Mouse (Mus musculus) hindbrain, embryonic 14.5 days (tissue): Measurements from ENCODE around the gene Amdhd2. TPM values are rescaled to one million over a fixed set of nuclear protein-coding genes. Genes with fewer than 3 reads are reported as not detected.
A peak's percentile ranks its signal among the peaks of the same experiment; 100 is the strongest.

Experiments used
- ATAC-seq: fragments of 200-750 bp; cut with Nextera tagmentation; 2 replicates; pipeline ENCODE4 v1.8.0; 2017; ENCODE audit warnings: moderate number of reproducible peaks, mild to moderate bottlenecking, moderate TSS enrichment, moderate library complexity; ENCODE audit not compliant: low FRiP score
- DNase-seq: peaks from one replicate; pipeline ENCODE4 v3.0.0-alpha.2; 2015; ENCODE audit warnings: low spot score
- H3K27ac ChIP-seq: fragments of 300-500 bp; sonication (generic); 2 replicates; pipeline ENCODE4 v1.5.1; 2014; ENCODE audit warnings: mild to moderate bottlenecking, moderate library complexity
- H3K27me3 ChIP-seq: fragments of 300-500 bp; sonication (generic); 2 replicates; pipeline ENCODE4 v1.6.1; 2014; ENCODE audit warnings: mild to moderate bottlenecking, low read length, mixed read lengths; ENCODE audit not compliant: control insufficient read depth, insufficient read depth
- H3K36me3 ChIP-seq: fragments of 300-500 bp; sonication (generic); replicated peaks from 2 replicates; pipeline ENCODE4 v1.6.1; 2014; ENCODE audit not compliant: control insufficient read depth, insufficient read depth
- H3K4me1 ChIP-seq: fragments of 300-500 bp; sonication (generic); replicated peaks from 2 replicates; pipeline ENCODE4 v1.6.1; 2014; ENCODE audit warnings: antibody characterized with exemption, low read length, mixed read lengths; ENCODE audit not compliant: control insufficient read depth, insufficient read depth
- H3K4me2 ChIP-seq: fragments of 300-500 bp; sonication (generic); replicated peaks from 2 replicates; pipeline ENCODE4 v1.6.1; 2014; ENCODE audit warnings: mild to moderate bottlenecking, moderate library complexity
- H3K4me3 ChIP-seq: fragments of 300-500 bp; sonication (generic); replicated peaks from 2 replicates; pipeline ENCODE4 v1.5.1; 2014; ENCODE audit warnings: mild to moderate bottlenecking, low read length
- H3K9ac ChIP-seq: fragments of 300-500 bp; sonication (generic); 2 replicates; pipeline ENCODE4 v1.6.1; 2014
- H3K9me3 ChIP-seq: fragments of 300-500 bp; sonication (generic); 2 replicates; pipeline ENCODE4 v1.6.1; 2016; ENCODE audit warnings: low read length; ENCODE audit not compliant: control insufficient read depth
- WGBS: fragments of 180-500 bp; shearing (Covaris S2); extraction: QIAGEN DNeasy Blood & Tissue Kit; methylation state at CpG from one replicate; pipeline ENCODE4 v1.1.7; 2014; 5-methylcytosine and 5-hydroxymethylcytosine counted together
- polyA plus RNA-seq: library from polyadenylated mRNA; unstranded; fragments of >200 nt; fragmentation: Nextera tagmentation; extraction: Ambion mirVana; gene quantifications from 2 replicates; pipeline ENCODE4 v1.2.1, GENCODE M21; 2014

Amdhd2 gene
- polyA plus RNA-seq, 1 experiment from 2014 or later, result 30.6 TPM

- 86% methylated on average over 11 of the region's 11 CpGs for WGBS
- Histone ChIP-seq H3K9ac (no peak overlapping the region), H3K9me3 (no peaks in the 10 kb centered on the region), H3K4me1 (peaks cover 26% of the 10 kb centered on the region), H3K4me3 (no peak overlapping the region), H3K36me3 (peaks cover 23% of the 10 kb centered on the region), H3K27ac (no peak overlapping the region), H3K27me3 (no peaks in the 10 kb centered on the region), H3K4me2 (no peak overlapping the region)
- ATAC-seq, result no peak
- no peak for DNase-seq
Observed at GRCm38 (mm10) chr17:24164566-24165259, 1.1 kb upstream of the Amdhd2 start.

GRCm38 (mm10) chr17:24162584-24163175, 886 bp downstream of the Amdhd2 start:
- WGBS, result 36% methylated on average over 17 of the region's 17 CpGs

GRCm38 (mm10) chr17:24161466-24161865, 2.1 kb downstream of the Amdhd2 start:
- DNase-seq (no peak), ATAC-seq (no peak)
- no peak overlapping the region for H3K27ac ChIP-seq
- no peak overlapping the region for H3K9ac ChIP-seq
- no peaks in the 10 kb centered on the region for H3K9me3 ChIP-seq
- no peaks in the 10 kb centered on the region for H3K27me3 ChIP-seq
- 82% methylated on average over 5 of the region's 5 CpGs for WGBS
- no peak overlapping the region for H3K4me3 ChIP-seq
- peaks cover 22% of the 10 kb centered on the region for H3K36me3 ChIP-seq
- H3K4me2 ChIP-seq, result no peak overlapping the region
- H3K4me1 ChIP-seq, result peaks cover 7% of the 10 kb centered on the region

More at GRCm38 (mm10) chr17:24162584-24163175, 886 bp downstream of the Amdhd2 start:
- H3K27me3 ChIP-seq, result no peaks in the 10 kb centered on the region
- no peaks in the 10 kb centered on the region for H3K9me3 ChIP-seq
- peaks cover 19% of the 10 kb centered on the region for H3K4me1 ChIP-seq
- peak overlapping the region; percentile 79 for H3K4me3 ChIP-seq
- DNase-seq (no peak), ATAC-seq (no peak)
- peak overlapping the region; percentile 86 for H3K9ac ChIP-seq
- H3K36me3 ChIP-seq, result peaks cover 29% of the 10 kb centered on the region
- H3K4me2 ChIP-seq, result peak overlapping the region; percentile 99
- peak overlapping the region; percentile 84; the same call in 1 of the 2 replicates for H3K27ac ChIP-seq

GRCm38 (mm10) chr17:24157526-24157925, 6.0 kb downstream of the Amdhd2 start:
- Histone ChIP-seq H3K27me3 (no peaks in the 10 kb centered on the region), H3K4me3 (no peak overlapping the region), H3K36me3 (peaks cover 25% of the 10 kb centered on the region), H3K9ac (no peak overlapping the region), H3K4me2 (no peak overlapping the region), H3K27ac (no peak overlapping the region), H3K9me3 (no peaks in the 10 kb centered on the region), H3K4me1 (peaks cover 2% of the 10 kb centered on the region)
- ATAC-seq (no peak), DNase-seq (no peak)
- 92% methylated on average over 4 of the region's 4 CpGs for WGBS

- Histone ChIP-seq H3K27me3 (no peaks in the 10 kb centered on the region), H3K4me3 (no peak overlapping the region), H3K4me1 (peaks cover 3% of the 10 kb centered on the region; the same call in 1 of the 2 replicates), H3K9me3 (no peaks in the 10 kb centered on the region), H3K27ac (no peak overlapping the region), H3K9ac (no peak overlapping the region), H3K4me2 (no peak overlapping the region), H3K36me3 (peaks cover 25% of the 10 kb centered on the region)
- ATAC-seq (no peak), DNase-seq (no peak)
- WGBS, result 93% methylated on average over 6 of the region's 6 CpGs
Observed at GRCm38 (mm10) chr17:24157121-24157520, 6.4 kb downstream of the Amdhd2 start.

GRCm38 (mm10) chr17:24156394-24156793, 7.2 kb downstream of the Amdhd2 start:
- Histone ChIP-seq H3K36me3 (peaks cover 25% of the 10 kb centered on the region), H3K4me2 (no peak overlapping the region), H3K27ac (no peak overlapping the region), H3K27me3 (no peaks in the 10 kb centered on the region), H3K9me3 (no peaks in the 10 kb centered on the region), H3K4me1 (peaks cover 7% of the 10 kb centered on the region; the same call in 1 of the 2 replicates), H3K9ac (no peak overlapping the region), H3K4me3 (no peak overlapping the region)
- DNase-seq (no peak), ATAC-seq (no peak)
- WGBS, result 87% methylated on average over 3 of the region's 3 CpGs

GRCm38 (mm10) chr17:24155742-24156141, 7.8 kb downstream of the Amdhd2 start:
- Histone ChIP-seq H3K27me3 (no peaks in the 10 kb centered on the region), H3K4me3 (no peak overlapping the region), H3K9me3 (no peaks in the 10 kb centered on the region), H3K9ac (no peak overlapping the region), H3K27ac (no peak overlapping the region), H3K36me3 (peaks cover 25% of the 10 kb centered on the region), H3K4me2 (no peak overlapping the region), H3K4me1 (peaks cover 7% of the 10 kb centered on the region; the same call in 1 of the 2 replicates)
- WGBS, result 95% methylated on average over 9 of the region's 9 CpGs
- no peak for ATAC-seq
- no peak for DNase-seq

- Histone ChIP-seq H3K9ac (no peak overlapping the region), H3K4me3 (no peak overlapping the region), H3K9me3 (no peaks in the 10 kb centered on the region), H3K4me2 (no peak overlapping the region), H3K27ac (no peak overlapping the region), H3K27me3 (no peaks in the 10 kb centered on the region), H3K36me3 (peaks cover 25% of the 10 kb centered on the region), H3K4me1 (peaks cover 7% of the 10 kb centered on the region; the same call in 1 of the 2 replicates)
- ATAC-seq, result no peak
- WGBS, result 81% methylated on average over 3 of the region's 3 CpGs
- no peak for DNase-seq
Observed at GRCm38 (mm10) chr17:24154463-24154862, 9.1 kb downstream of the Amdhd2 start.

GRCm38 (mm10) chr17:24151890-24152563, 11.5 kb downstream of the Amdhd2 start:
- peak overlapping the region; percentile 55 for H3K4me2 ChIP-seq
- peaks cover 13% of the 10 kb centered on the region for H3K36me3 ChIP-seq
- H3K4me3 ChIP-seq, result peak overlapping the region; percentile 27
- peaks cover 7% of the 10 kb centered on the region; the same call in 1 of the 2 replicates for H3K4me1 ChIP-seq
- H3K9me3 ChIP-seq, result no peaks in the 10 kb centered on the region
- WGBS, result 4% methylated on average over 26 of the region's 26 CpGs
- H3K27me3 ChIP-seq, result no peaks in the 10 kb centered on the region
- peak; percentile 78 for ATAC-seq
- peak; percentile 73 for DNase-seq
- H3K9ac ChIP-seq, result peak overlapping the region; percentile 46
- no peak overlapping the region for H3K27ac ChIP-seq
